Mouse (Mus musculus) heart, embryonic 15.5 days (tissue): Measurements from ENCODE around the gene Phf12. TPM values are rescaled to one million over a fixed set of nuclear protein-coding genes. Genes with fewer than 3 reads are reported as not detected.

ENCODE experiments used
- ATAC-seq: fragments of 200-750 bp; cut with Nextera tagmentation; replicated peaks from 2 replicates; pipeline ENCODE4 v1.8.0; 2017; ENCODE audit warnings: low read depth, moderate TSS enrichment; ENCODE audit not compliant: insufficient number of reproducible peaks, insufficient read depth, low FRiP score
- H3K27ac ChIP-seq: fragments of 300-500 bp; sonication (generic); 2 replicates; pipeline ENCODE4 v1.5.1; 2015; ENCODE audit warnings: mild to moderate bottlenecking, inconsistent platforms
- H3K27me3 ChIP-seq: fragments of 300-500 bp; sonication (generic); 2 replicates; pipeline ENCODE4 v1.6.1; 2015; ENCODE audit warnings: inconsistent platforms
- H3K36me3 ChIP-seq: fragments of 300-500 bp; sonication (generic); 2 replicates; pipeline ENCODE4 v1.6.1; 2015; ENCODE audit warnings: mild to moderate bottlenecking, inconsistent platforms
- H3K4me1 ChIP-seq: fragments of 300-500 bp; sonication (generic); replicated peaks from 2 replicates; pipeline ENCODE4 v1.6.1; 2015; ENCODE audit warnings: inconsistent platforms
- H3K4me2 ChIP-seq: fragments of 300-500 bp; sonication (generic); 2 replicates; pipeline ENCODE4 v1.6.1; 2015; ENCODE audit warnings: inconsistent platforms, mild to moderate bottlenecking, moderate library complexity
- H3K4me3 ChIP-seq: fragments of 300-500 bp; sonication (generic); 2 replicates; pipeline ENCODE4 v1.5.1; 2015; ENCODE audit warnings: mild to moderate bottlenecking, inconsistent platforms
- H3K9ac ChIP-seq: fragments of 300-500 bp; sonication (generic); 2 replicates; pipeline ENCODE4 v1.6.1; 2015; ENCODE audit warnings: mild to moderate bottlenecking, inconsistent platforms
- H3K9me3 ChIP-seq: fragments of 300-500 bp; sonication (generic); replicated peaks from 2 replicates; pipeline ENCODE4 v1.6.1; 2016; ENCODE audit warnings: inconsistent platforms
- WGBS: fragments of 180-500 bp; shearing (Covaris S2); methylation state at CpG from one replicate; pipeline ENCODE4 v1.1.7; 2015; ENCODE audit warnings: mixed read lengths; 5-methylcytosine and 5-hydroxymethylcytosine counted together
- polyA plus RNA-seq: library from polyadenylated mRNA; unstranded; fragments of >200 nt; fragmentation: Nextera tagmentation; extraction: Ambion mirVana; gene quantifications from 2 replicates; pipeline ENCODE4 v1.2.1, GENCODE M21; 2015

The Phf12 gene
- polyA plus RNA-seq = 9.6 and 12.8 TPM in 2 replicates

- Histone ChIP-seq H3K4me3 (peak within 1 kb of the TSS; percentile 100), H3K27me3 (peaks cover 16% of the 10 kb centered on the region), H3K27ac (peak within 1 kb of the TSS; percentile 99), H3K4me1 (peaks cover 15% of the 10 kb centered on the region), H3K36me3 (0 out of 2 replicates have a peak, but pooled peaks cover 10% of the 10 kb centered on the region), H3K9me3 (no peaks in the 10 kb centered on the region), H3K4me2 (peak within 1 kb of the TSS; percentile 90), H3K9ac (peak within 1 kb of the TSS; percentile 99)
- ATAC-seq = peak; percentile 94
- WGBS = 0% methylated on average over 57 of the region's 62 CpGs
Observed at GRCm38 (mm10) chr11:77982441-77982905, at the start of gene Phf12. Gene Phf12 (plus strand): TSS chr11:77982754.

GRCm38 (mm10) chr11:77934111-77934521 is 48.4 kb upstream of the Phf12 start:
- no peak overlapping the region for H3K4me2 ChIP-seq
- H3K4me3 ChIP-seq = no peak overlapping the region
- no peaks in the 10 kb centered on the region for H3K36me3 ChIP-seq
- H3K4me1 ChIP-seq = peaks cover 14% of the 10 kb centered on the region
- no peak overlapping the region for H3K27ac ChIP-seq
- no peak overlapping the region for H3K9ac ChIP-seq
- ATAC-seq = no peak
- H3K9me3 ChIP-seq = no peaks in the 10 kb centered on the region
- peaks cover 87% of the 10 kb centered on the region for H3K27me3 ChIP-seq
- WGBS = 3% methylated on average over 4 of the region's 4 CpGs

GRCm38 (mm10) chr11:77934568-77935311 is 47.8 kb upstream of the Phf12 start:
- H3K27me3 ChIP-seq = peaks cover 83% of the 10 kb centered on the region
- peaks cover 14% of the 10 kb centered on the region for H3K4me1 ChIP-seq
- no peak overlapping the region for H3K4me3 ChIP-seq
- no peaks in the 10 kb centered on the region for H3K9me3 ChIP-seq
- H3K27ac ChIP-seq = no peak overlapping the region
- no peak overlapping the region for H3K4me2 ChIP-seq
- H3K9ac ChIP-seq = no peak overlapping the region
- 40% methylated on average over 5 of the region's 5 CpGs for WGBS
- no peaks in the 10 kb centered on the region for H3K36me3 ChIP-seq
- ATAC-seq = no peak

GRCm38 (mm10) chr11:77936846-77937245 is 45.7 kb upstream of the Phf12 start:
- 10% methylated on average over 8 of the region's 8 CpGs for WGBS

GRCm38 (mm10) chr11:77937649-77938410 is 44.7 kb upstream of the Phf12 start:
- Histone ChIP-seq H3K27me3 (peaks cover 78% of the 10 kb centered on the region), H3K4me3 (no peak overlapping the region), H3K9me3 (no peaks in the 10 kb centered on the region), H3K36me3 (no peaks in the 10 kb centered on the region), H3K9ac (no peak overlapping the region), H3K4me1 (no peaks in the 10 kb centered on the region), H3K4me2 (no peak overlapping the region), H3K27ac (no peak overlapping the region)
- WGBS = 12% methylated on average over 4 of the region's 4 CpGs
- no peak for ATAC-seq

More at GRCm38 (mm10) chr11:77936846-77937245, 45.7 kb upstream of the Phf12 start:
- no peaks in the 10 kb centered on the region for H3K9me3 ChIP-seq
- peaks cover 80% of the 10 kb centered on the region for H3K27me3 ChIP-seq
- peaks cover under 1% of the 10 kb centered on the region; the same call in 1 of the 2 replicates for H3K4me1 ChIP-seq
- H3K27ac ChIP-seq = no peak overlapping the region
- no peak overlapping the region for H3K4me2 ChIP-seq
- H3K4me3 ChIP-seq = no peak overlapping the region
- no peak overlapping the region for H3K9ac ChIP-seq
- no peak for ATAC-seq
- H3K36me3 ChIP-seq = no peaks in the 10 kb centered on the region

GRCm38 (mm10) chr11:77942230-77942629 is 40.3 kb upstream of the Phf12 start:
- no peak overlapping the region for H3K9ac ChIP-seq
- no peak overlapping the region for H3K4me2 ChIP-seq
- peaks cover 48% of the 10 kb centered on the region for H3K27me3 ChIP-seq
- no peaks in the 10 kb centered on the region for H3K4me1 ChIP-seq
- no peak overlapping the region for H3K27ac ChIP-seq
- H3K4me3 ChIP-seq = no peak overlapping the region
- no peak for ATAC-seq
- no peaks in the 10 kb centered on the region for H3K36me3 ChIP-seq
- WGBS = 46% methylated on average over 5 of the region's 5 CpGs
- H3K9me3 ChIP-seq = no peaks in the 10 kb centered on the region

GRCm38 (mm10) chr11:77947860-77948259 is 34.7 kb upstream of the Phf12 start:
- no peaks in the 10 kb centered on the region for H3K36me3 ChIP-seq
- no peak overlapping the region for H3K4me2 ChIP-seq
- no peaks in the 10 kb centered on the region for H3K4me1 ChIP-seq
- WGBS = 12% methylated on average over 9 of the region's 9 CpGs
- no peak overlapping the region for H3K4me3 ChIP-seq
- no peak overlapping the region for H3K9ac ChIP-seq
- no peak overlapping the region for H3K27ac ChIP-seq
- H3K9me3 ChIP-seq = no peaks in the 10 kb centered on the region
- no peak for ATAC-seq
- H3K27me3 ChIP-seq = peaks cover 59% of the 10 kb centered on the region

GRCm38 (mm10) chr11:77950125-77950685 is 32.3 kb upstream of the Phf12 start:
- Histone ChIP-seq H3K4me3 (no peak overlapping the region), H3K36me3 (no peaks in the 10 kb centered on the region), H3K27ac (no peak overlapping the region), H3K9ac (no peak overlapping the region), H3K4me2 (no peak overlapping the region), H3K9me3 (no peaks in the 10 kb centered on the region), H3K4me1 (no peaks in the 10 kb centered on the region), H3K27me3 (peaks cover 73% of the 10 kb centered on the region)
- ATAC-seq = no peak
- 13% methylated on average over 12 of the region's 12 CpGs for WGBS

- Histone ChIP-seq H3K9me3 (no peaks in the 10 kb centered on the region), H3K36me3 (no peaks in the 10 kb centered on the region), H3K4me1 (no peaks in the 10 kb centered on the region), H3K27ac (no peak overlapping the region), H3K9ac (no peak overlapping the region), H3K27me3 (peaks cover 77% of the 10 kb centered on the region), H3K4me2 (no peak overlapping the region), H3K4me3 (no peak overlapping the region)
- 47% methylated on average over 5 of the region's 5 CpGs for WGBS
- ATAC-seq = no peak
Observed at GRCm38 (mm10) chr11:77950797-77951228, 31.7 kb upstream of the Phf12 start.

GRCm38 (mm10) chr11:77953671-77954070 is 28.9 kb upstream of the Phf12 start:
- WGBS = 28% methylated on average over 9 of the region's 9 CpGs

GRCm38 (mm10) chr11:77956428-77956827 is 26.1 kb upstream of the Phf12 start:
- Histone ChIP-seq H3K9me3 (no peaks in the 10 kb centered on the region), H3K4me1 (0 out of 2 replicates have a peak, but pooled peaks cover 5% of the 10 kb centered on the region), H3K27me3 (peaks cover 51% of the 10 kb centered on the region), H3K36me3 (no peaks in the 10 kb centered on the region), H3K4me3 (no peak overlapping the region), H3K4me2 (no peak overlapping the region), H3K9ac (no peak overlapping the region), H3K27ac (no peak overlapping the region)
- ATAC-seq = no peak
- 51% methylated on average over 3 of the region's 3 CpGs for WGBS

More at GRCm38 (mm10) chr11:77953671-77954070, 28.9 kb upstream of the Phf12 start:
- ATAC-seq = no peak; the same call in 1 of the 2 replicates
- Histone ChIP-seq H3K4me2 (no peak overlapping the region), H3K36me3 (no peaks in the 10 kb centered on the region), H3K9me3 (no peaks in the 10 kb centered on the region), H3K9ac (no peak overlapping the region), H3K4me1 (no peaks in the 10 kb centered on the region), H3K27ac (no peak overlapping the region), H3K4me3 (no peak overlapping the region), H3K27me3 (peaks cover 58% of the 10 kb centered on the region)
